Mouse (Mus musculus): ENCODE results near the gene Ccdc61. TPM values are rescaled to one million over a fixed set of nuclear protein-coding genes. Genes with fewer than 3 reads are reported as not detected.

Gene Ccdc61
- total RNA-seq (2022), result 1 to 10 TPM; 4.0 to 5.6 (median 4.7) TPM

GRCm38 (mm10) chr7:18910241-18910831, at the start of gene Ccdc61:
Gene Ccdc61, minus strand, starts transcription at chr7:18910415.
- DNase-seq (ENCODE audit: low spot score in 2 of 2), result peak; percentile 97 to 98

- DNase-seq (ENCODE audit: low spot score in 2 of 2), result no peak
These were observed 49.2 kb upstream of the Ccdc61 start for GRCm38 (mm10) chr7:18959446-18959845.

GRCm38 (mm10) chr7:18958384-18958766, 48.2 kb upstream of the Ccdc61 start:
- DNase-seq (ENCODE audit: low spot score in 2 of 2), result no peak

GRCm38 (mm10) chr7:18957569-18958383, 47.6 kb upstream of the Ccdc61 start:
- DNase-seq (ENCODE audit: low spot score in 2 of 2), result peak; percentile 13 to 32

GRCm38 (mm10) chr7:18951397-18951796, 41.2 kb upstream of the Ccdc61 start:
- DNase-seq (ENCODE audit: low spot score in 2 of 2), result no peak

- DNase-seq (ENCODE audit: low spot score in 2 of 2), result no peak
These were observed 40.5 kb upstream of the Ccdc61 start for GRCm38 (mm10) chr7:18950523-18951315.

- no peak for DNase-seq (ENCODE audit: low spot score in 2 of 2)
These were observed 39.7 kb upstream of the Ccdc61 start for GRCm38 (mm10) chr7:18949781-18950522.

GRCm38 (mm10) chr7:18948151-18948550, 37.9 kb upstream of the Ccdc61 start:
- no peak for DNase-seq (ENCODE audit: low spot score in 2 of 2)

- no peak for DNase-seq (ENCODE audit: low spot score in 2 of 2)
These were observed 32.6 kb upstream of the Ccdc61 start for GRCm38 (mm10) chr7:18942815-18943214.

GRCm38 (mm10) chr7:18942376-18942775, 32.2 kb upstream of the Ccdc61 start:
- no peak for DNase-seq (ENCODE audit: low spot score in 2 of 2)

GRCm38 (mm10) chr7:18927759-18928158, 17.5 kb upstream of the Ccdc61 start:
- no peak for DNase-seq (ENCODE audit: low spot score in 2 of 2)

- DNase-seq (ENCODE audit: low spot score in 2 of 2), result no peak
These were observed 16.7 kb upstream of the Ccdc61 start for GRCm38 (mm10) chr7:18926911-18927310.

GRCm38 (mm10) chr7:18926041-18926790, 16.0 kb upstream of the Ccdc61 start:
- DNase-seq (ENCODE audit: low spot score in 2 of 2), result peak in 1 of 2 experiments; percentile 7

- DNase-seq (ENCODE audit: low spot score in 2 of 2), result peak; percentile 53 to 69
These were observed 15.1 kb upstream of the Ccdc61 start, which contains the start of gene Nova2 for GRCm38 (mm10) chr7:18925162-18925938. Gene Nova2, plus strand, starts transcription at chr7:18925888.

GRCm38 (mm10) chr7:18924321-18924720, 14.1 kb upstream of the Ccdc61 start:
- DNase-seq (ENCODE audit: low spot score in 2 of 2), result no peak

GRCm38 (mm10) chr7:18923711-18924191, 13.5 kb upstream of the Ccdc61 start:
- DNase-seq (ENCODE audit: low spot score in 2 of 2), result no peak

GRCm38 (mm10) chr7:18923267-18923666, 13.1 kb upstream of the Ccdc61 start:
- DNase-seq (ENCODE audit: low spot score in 2 of 2), result no peak

- DNase-seq (ENCODE audit: low spot score in 2 of 2), result no peak
These were observed 12.6 kb upstream of the Ccdc61 start for GRCm38 (mm10) chr7:18922807-18923206.

- peak; percentile 19 to 29 for DNase-seq (ENCODE audit: low spot score in 2 of 2)
These were observed 10.9 kb upstream of the Ccdc61 start for GRCm38 (mm10) chr7:18921069-18921468.

GRCm38 (mm10) chr7:18917931-18918330, 7.7 kb upstream of the Ccdc61 start:
- DNase-seq (ENCODE audit: low spot score in 2 of 2), result no peak
